Mouse (Mus musculus) R1 (cell line): ENCODE measurements at regions not wholly inside any gene's neighbourhood (a gene's known extent, or its start where the extent isn't known, plus 50 kb on each side); places are given as distances from the start of the nearest gene placed in this dataset.

Source experiments
- DNase-seq: peaks from one replicate; pipeline ENCODE4 v3.0.0-alpha.2; 2018; ENCODE audit warnings: low read depth, low spot score

DNA sequence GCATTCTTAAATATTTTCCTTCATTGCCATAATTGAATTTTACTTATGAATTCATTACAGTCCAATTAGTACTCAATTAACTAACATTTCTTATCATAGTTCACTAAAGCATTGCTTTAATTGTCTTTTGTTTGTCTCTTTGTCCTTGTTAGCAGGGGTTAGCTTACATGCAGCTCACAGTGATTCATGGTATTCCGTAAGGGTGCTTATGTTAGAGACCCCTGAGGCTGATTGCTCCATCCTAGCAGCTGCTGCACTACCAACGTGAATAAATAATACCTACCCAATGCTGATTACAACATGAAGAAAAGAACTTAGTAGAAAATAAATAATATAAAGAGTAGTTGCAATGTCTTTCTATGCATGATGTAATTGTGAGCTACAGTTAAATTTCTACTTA is 791.4 kb downstream of the Epha7 start:
- no peak for DNase-seq

DNA sequence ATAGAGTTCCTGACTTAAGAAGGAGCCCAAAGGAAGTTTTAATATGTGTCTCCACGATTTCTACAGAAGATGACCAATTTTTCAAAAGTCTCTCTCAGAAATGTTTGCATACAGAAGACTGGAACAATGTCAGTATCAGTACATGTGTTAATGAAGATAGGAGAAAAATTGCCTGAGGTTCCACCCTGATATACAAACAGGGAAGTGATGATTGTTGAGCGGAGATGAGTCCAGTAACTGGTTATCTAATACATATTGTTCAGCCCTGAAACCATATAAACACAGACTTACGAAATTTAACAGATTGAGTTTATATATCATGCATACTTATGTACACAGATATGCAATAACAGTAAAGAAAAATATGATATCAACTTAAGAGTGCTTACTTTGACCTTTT is 805.0 kb downstream of the Epha7 start:
- DNase-seq = no peak

DNA sequence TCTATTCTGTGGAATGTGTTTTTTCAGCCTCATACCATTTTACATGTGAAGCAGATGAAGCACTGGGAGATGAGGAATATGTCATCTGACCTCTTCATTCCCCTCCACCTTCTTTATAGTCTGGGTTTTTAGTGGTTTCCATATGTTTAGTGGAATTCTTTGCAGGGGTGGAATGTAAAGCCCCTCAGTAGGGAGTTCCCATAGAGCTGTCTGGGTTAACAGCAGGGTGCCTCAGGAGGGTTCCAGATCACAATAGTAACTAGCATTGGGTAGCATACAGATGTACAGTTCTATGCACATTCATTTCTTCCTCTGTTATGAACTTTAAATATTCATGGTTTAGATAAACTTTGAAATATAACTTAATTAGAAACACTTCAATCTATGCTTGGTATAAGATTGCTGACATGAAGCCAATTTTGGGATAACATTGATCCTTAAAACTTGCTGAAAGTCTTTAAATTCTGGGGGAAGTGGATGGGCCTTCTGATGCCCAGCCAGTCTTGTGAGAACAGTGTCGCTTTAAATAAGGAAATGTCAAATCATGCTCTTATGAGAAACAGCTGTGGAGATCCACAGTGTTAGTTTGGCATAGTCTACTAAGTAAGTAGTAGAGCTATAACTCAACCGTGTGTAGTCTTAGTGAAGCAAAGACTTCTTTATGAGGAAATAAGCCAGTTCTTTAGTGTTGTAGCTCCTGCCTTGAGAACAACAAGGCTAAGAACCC is 832.1 kb downstream of the Epha7 start:
- peak; percentile 87 for DNase-seq

DNA sequence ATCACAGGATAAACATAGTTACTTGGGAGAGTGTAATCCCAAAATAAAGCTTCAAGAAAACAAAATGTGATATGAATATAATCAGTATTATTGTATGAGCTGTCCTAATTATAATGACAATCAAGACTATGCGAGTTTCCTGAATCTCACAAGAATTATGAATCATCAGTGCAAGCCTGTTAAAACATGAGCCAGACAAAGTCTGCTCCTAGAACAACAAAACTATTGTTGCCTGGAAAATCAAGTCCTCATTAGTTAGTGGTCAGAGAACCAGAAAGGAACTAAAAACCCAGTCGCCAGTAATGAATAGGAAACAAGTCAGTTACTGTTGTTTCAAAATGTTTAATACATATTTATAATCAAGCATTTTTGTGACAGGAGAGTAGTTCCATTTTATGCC is 841.0 kb downstream of the Epha7 start:
- no peak for DNase-seq

DNA sequence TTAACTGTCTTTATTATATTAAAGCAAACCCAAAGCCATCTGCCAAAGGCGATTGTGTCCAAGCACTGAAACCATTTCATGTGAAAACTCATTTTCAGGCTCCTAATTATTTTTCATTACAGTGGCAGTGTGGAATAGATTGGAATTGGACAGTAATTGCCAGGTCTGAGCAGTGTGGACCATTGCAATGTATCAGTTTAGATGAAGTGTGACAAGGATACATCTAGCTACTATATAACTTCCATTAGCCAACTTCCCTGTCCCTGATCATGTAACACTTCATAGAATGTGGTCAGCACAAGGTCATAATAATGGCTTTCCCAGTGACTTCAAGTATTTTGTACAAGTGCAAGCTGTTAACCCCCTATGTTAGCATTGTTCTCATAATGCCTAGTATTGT is 842.7 kb downstream of the Epha7 start:
- DNase-seq = no peak

DNA sequence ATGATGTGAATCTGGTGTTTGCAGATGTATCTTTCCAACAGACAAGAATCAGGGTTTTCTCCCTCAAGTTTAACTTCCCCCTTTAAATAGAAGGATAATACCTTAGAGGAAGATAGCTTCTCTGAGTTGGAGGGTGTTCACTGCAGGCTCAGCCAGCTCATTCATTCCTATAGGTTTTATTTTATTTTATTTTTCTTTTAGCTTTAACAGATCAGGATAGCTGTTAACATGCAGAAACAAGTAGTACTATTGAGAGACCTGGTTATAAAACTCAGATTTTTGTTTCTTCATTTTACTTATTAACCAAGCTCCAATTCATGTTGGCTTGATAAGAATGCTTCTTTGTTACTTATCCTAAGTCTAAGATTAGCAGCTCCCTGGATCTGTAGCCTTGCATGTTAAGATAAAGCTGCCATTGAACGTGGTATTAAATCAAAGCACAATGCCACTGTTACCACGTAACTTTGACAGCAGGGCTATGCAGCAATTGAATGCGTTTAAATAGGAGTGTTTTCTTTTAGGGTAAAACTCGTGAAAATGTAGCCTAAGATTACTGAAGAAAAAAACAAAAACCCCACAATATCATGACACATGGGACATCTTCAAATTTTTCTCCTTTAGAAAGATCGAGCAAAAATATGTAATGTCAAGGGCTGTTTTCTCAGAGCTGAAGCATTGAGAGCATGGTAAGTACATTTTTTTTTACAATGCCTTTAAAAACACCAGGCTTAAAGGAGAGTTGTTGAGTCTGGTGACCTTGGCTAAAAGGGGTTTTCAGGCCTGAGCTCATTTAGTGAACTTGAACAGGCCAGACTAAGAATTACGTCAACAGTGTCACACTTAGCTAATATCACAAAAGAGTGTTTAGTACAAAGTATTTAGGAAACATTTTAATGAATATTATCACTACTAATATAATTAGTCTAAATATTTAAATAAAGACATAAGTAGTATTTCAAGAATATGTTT is 848.5 kb downstream of the Epha7 start:
- DNase-seq = no peak

DNA sequence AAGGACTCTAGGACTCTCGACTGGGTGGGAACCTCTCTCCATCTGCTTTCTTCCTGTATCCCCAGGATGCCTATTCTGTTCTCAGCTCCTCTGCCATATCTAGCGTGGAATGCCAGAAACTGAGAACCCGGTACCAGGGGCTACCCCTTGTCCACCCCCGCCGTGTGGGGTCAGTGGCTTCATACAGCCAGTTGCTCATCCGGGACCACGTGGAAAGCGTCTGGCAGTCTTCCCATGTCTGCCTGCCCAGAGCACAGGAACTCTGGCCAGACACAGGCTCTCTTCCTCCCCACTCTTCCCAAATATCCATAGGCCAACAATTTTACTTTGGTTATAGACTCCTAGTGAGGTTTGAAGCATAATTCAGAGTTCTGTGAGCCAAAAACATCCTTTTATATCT is 852.6 kb downstream of the Epha7 start:
- no peak for DNase-seq

DNA sequence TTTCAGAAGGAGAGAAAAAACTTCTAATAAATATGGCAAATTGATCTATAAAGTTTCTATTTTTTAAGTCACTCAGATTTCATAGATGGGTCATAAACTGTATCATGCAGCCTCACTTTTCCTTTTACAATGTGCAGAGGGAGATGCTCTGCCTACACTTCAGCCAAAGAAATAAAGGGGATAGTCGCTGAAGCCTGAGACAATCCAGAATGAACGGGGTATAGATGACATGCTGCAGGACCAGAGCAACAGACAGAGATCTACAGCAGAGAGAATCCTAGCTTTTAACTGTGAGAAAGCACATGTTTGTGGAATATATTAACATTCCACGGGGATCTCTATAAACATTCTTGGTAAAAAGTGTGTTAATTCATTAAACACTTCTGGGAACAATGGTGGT is 881.2 kb downstream of the Epha7 start:
- DNase-seq = no peak

DNA sequence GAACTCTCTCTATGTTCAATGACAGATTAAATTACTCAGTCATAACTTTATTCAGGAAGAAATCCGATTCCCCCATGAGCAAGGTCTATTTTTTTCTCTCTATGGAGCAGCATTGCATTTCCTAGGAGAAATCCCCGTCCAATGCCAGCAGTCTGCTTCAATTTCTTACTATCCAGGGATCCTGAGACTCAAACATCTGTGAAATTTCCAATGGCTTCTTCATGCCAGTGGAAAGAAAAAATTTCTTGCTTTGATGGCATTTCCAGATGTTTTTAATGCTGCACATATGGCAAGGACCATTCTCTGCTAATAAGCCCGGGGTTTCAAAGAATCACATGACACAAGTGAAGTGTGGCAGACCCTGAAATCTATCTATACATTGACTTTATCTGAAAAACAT is 919.6 kb downstream of the Epha7 start:
- no peak for DNase-seq

DNA sequence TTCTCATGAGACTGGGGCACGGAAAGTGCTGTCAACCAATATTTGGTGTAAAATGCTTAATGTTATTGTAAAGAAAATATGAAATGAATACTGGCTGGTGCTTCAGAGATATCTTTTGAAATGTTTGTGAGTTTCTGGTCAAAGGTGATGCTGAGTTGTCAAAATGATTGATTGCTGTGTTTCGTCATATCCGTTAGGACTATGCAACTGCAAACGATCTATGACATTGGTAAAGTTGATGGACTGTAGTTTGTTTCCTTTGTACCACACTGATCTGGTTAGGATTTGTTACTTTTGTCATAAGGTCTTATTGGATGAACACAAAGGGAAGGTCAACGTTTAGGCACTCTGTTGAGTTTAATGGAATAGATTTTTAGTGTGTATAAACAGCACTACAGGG is 929.1 kb downstream of the Epha7 start:
- no peak for DNase-seq

DNA sequence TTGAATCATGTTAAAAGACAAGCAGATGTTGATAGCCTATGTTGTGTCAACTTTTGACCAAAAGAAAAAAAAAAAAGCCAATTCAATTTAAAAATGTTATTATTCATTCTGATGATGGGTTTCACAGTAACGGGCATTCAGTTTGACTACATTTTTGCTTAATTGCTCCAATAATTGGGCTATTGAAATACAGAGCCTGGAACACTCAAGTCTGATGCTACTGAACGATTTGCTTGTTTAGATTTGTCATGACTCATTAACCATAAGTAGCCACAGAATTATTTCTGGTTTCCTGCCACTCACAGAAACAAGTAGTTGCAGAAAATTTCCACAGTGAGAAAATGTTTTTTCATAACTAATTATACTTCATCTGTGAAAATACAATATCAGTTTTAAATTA is 929.8 kb downstream of the Epha7 start:
- no peak for DNase-seq
